In genomic region chr1:25745575-25745974, GRCm38 (mm10) we compare ENCODE assay signal across 17 mouse cellular contexts.
DNase-seq lines count a peak whose midpoint lies in the region; ATAC-seq and TF ChIP-seq lines count a peak whose summit lies in the region.
"Had no signal": no experiment of that assay in that cellular context is flagged by ENCODE, and none has a peak within 500 bp of the region (broad histone marks: within the 10 kb centered on the region; RNA-seq: fewer than 3 reads in every experiment).

No protein-coding gene starts in this region.

- no peaks in the 10 kb centered on the region for H3K27me3 ChIP-seq in forebrain, embryonic 14.5 days (replicated peaks; ENCODE audit: control insufficient read depth, insufficient read depth, low read length)
- no peaks in the 10 kb centered on the region for H3K27me3 ChIP-seq in forebrain, embryonic 13.5 days
- H3K27me3 ChIP-seq: embryonic facial prominence, embryonic 13.5 days; heart, embryonic 12.5 days; intestine, embryonic 15.5 days had no signal

- no peak overlapping the region for H3K4me2 ChIP-seq in forebrain, embryonic 14.5 days (ENCODE audit: low read length)
- H3K4me2 ChIP-seq in forebrain, embryonic 13.5 days: no peak overlapping the region
- H3K4me2 ChIP-seq: embryonic facial prominence, embryonic 13.5 days; heart, embryonic 12.5 days; intestine, embryonic 15.5 days had no signal

- H3K4me1 ChIP-seq in forebrain, embryonic 14.5 days (ENCODE audit: control insufficient read depth, insufficient read depth, low read length): no peaks in the 10 kb centered on the region
- H3K4me1 ChIP-seq in forebrain, embryonic 13.5 days: no peaks in the 10 kb centered on the region
- H3K4me1 ChIP-seq: embryonic facial prominence, embryonic 13.5 days; heart, embryonic 12.5 days; intestine, embryonic 15.5 days had no signal

- TF ChIP-seq CTCF in layer of hippocampus, adult 2 months (conservative IDR thresholded peaks at IDR 0.05): no peak

- H3K9me3 ChIP-seq in forebrain, embryonic 14.5 days (replicated peaks; ENCODE audit: control insufficient read depth, low read length): no peaks in the 10 kb centered on the region
- H3K9me3 ChIP-seq in forebrain, embryonic 13.5 days (replicated peaks): no peaks in the 10 kb centered on the region
- H3K9me3 ChIP-seq: embryonic facial prominence, embryonic 13.5 days; heart, embryonic 12.5 days; intestine, embryonic 15.5 days had no signal

- no peak for ATAC-seq in forebrain, embryonic 14.5 days
- no peak for ATAC-seq in forebrain, embryonic 13.5 days
- ATAC-seq: forebrain, embryonic 16.5 days; intestine, embryonic 15.5 days had no signal

- no peak overlapping the region for H3K9ac ChIP-seq in forebrain, embryonic 14.5 days (ENCODE audit: low read length)
- H3K9ac ChIP-seq in forebrain, embryonic 13.5 days: no peak overlapping the region
- H3K9ac ChIP-seq: embryonic facial prominence, embryonic 13.5 days; heart, embryonic 12.5 days; intestine, embryonic 15.5 days had no signal

- DNase-seq in cerebellum, postnatal 14 days: peak; percentile 39 to 46
- no peak for DNase-seq in cerebellum, adult 11-12 months
- peak; percentile 24 for DNase-seq in forebrain, embryonic 14.5 days (ENCODE audit: low spot score)
- DNase-seq in layer of hippocampus, adult 2 months (ENCODE audit: low spot score in 2 of 2): no peak
- no peak for DNase-seq in layer of hippocampus, adult 9-11 months
- DNase-seq in mesoderm, embryonic 11.5 days (ENCODE audit: low read depth, low spot score): peak; percentile 2
- DNase-seq: adrenal gland, postnatal 10 days; cerebellum, adult 18-20 months; cerebellum, postnatal 25 days; gastrocnemius, adult 2 months; gastrocnemius, postnatal 25 days; kidney, adult 18-20 months had no signal

- 88% methylated on average over 4 of the region's 4 CpGs for WGBS in forebrain, embryonic 14.5 days
- 88% methylated on average over 4 of the region's 4 CpGs for WGBS in forebrain, embryonic 13.5 days

- no peak overlapping the region for H3K4me3 ChIP-seq in forebrain, embryonic 14.5 days (ENCODE audit: low read depth, low read length)
- H3K4me3 ChIP-seq in forebrain, embryonic 13.5 days: no peak overlapping the region
- H3K4me3 ChIP-seq in layer of hippocampus, adult 2 months: no peak overlapping the region
- H3K4me3 ChIP-seq: embryonic facial prominence, embryonic 13.5 days; gastrocnemius, adult 2 months; heart, embryonic 12.5 days; intestine, embryonic 15.5 days had no signal

- H3K27ac ChIP-seq in forebrain, embryonic 14.5 days (ENCODE audit: low read depth, low read length): no peak overlapping the region
- no peak overlapping the region for H3K27ac ChIP-seq in forebrain, embryonic 13.5 days
- peak overlapping the region; percentile 53; the same call in 1 of the 2 replicates for H3K27ac ChIP-seq in layer of hippocampus, adult 2 months
- H3K27ac ChIP-seq: embryonic facial prominence, embryonic 13.5 days; gastrocnemius, adult 2 months; intestine, embryonic 15.5 days had no signal

- no peaks in the 10 kb centered on the region for H3K36me3 ChIP-seq in forebrain, embryonic 14.5 days (ENCODE audit: control insufficient read depth, insufficient read depth, low read length)
- no peaks in the 10 kb centered on the region for H3K36me3 ChIP-seq in forebrain, embryonic 13.5 days (ENCODE audit: poor library complexity, severe bottlenecking)
- H3K36me3 ChIP-seq: embryonic facial prominence, embryonic 13.5 days; heart, embryonic 12.5 days; intestine, embryonic 15.5 days had no signal

Comparison
In these comparisons a context has a peak if more than half of its experiments do, and no peak if none do; other contexts are left out.
1. DNase-seq: peak in cerebellum, postnatal 14 days (2 of 2), forebrain, embryonic 14.5 days (single experiment) and mesoderm, embryonic 11.5 days (single experiment); none in cerebellum, adult 11-12 months (single experiment), layer of hippocampus, adult 2 months (0 of 2) and layer of hippocampus, adult 9-11 months (single experiment).